Mouse (Mus musculus): Measurements from ENCODE around the gene Col28a1. TPM values are rescaled to one million over a fixed set of nuclear protein-coding genes. Genes with fewer than 3 reads are reported as not detected.

Col28a1 gene
- polyA plus RNA-seq, 1 experiment = 1.6 TPM

- TF ChIP-seq POLR2A (IDR thresholded peaks at IDR 0.05; ENCODE audit: low read depth, low read length) (no peak), CTCF (IDR thresholded peaks at IDR 0.05; ENCODE audit: borderline replicate concordance, insufficient read depth, low read length) (no peak)
- Histone ChIP-seq H3K4me3 (ENCODE audit: insufficient read depth, low read length) (no peak overlapping the region), H3K4me1 (ENCODE audit: control insufficient read depth, insufficient read depth, low read length) (no peaks in the 10 kb centered on the region), H3K27ac (ENCODE audit: insufficient read depth, low read length) (no peak overlapping the region)
Observed at GRCm38 (mm10) chr6:7965833-7966522, 226.4 kb downstream of the Col28a1 start.

GRCm38 (mm10) chr6:7962749-7963148 lies 229.7 kb downstream of the Col28a1 start:
- Histone ChIP-seq H3K4me1 (ENCODE audit: control insufficient read depth, insufficient read depth, low read length) (no peaks in the 10 kb centered on the region), H3K27ac (ENCODE audit: insufficient read depth, low read length) (no peak overlapping the region), H3K4me3 (ENCODE audit: insufficient read depth, low read length) (no peak overlapping the region)
- no peak for TF ChIP-seq POLR2A (IDR thresholded peaks at IDR 0.05; ENCODE audit: low read depth, low read length)
- no peak for TF ChIP-seq CTCF (IDR thresholded peaks at IDR 0.05; ENCODE audit: borderline replicate concordance, insufficient read depth, low read length)

- TF ChIP-seq POLR2A (IDR thresholded peaks at IDR 0.05; ENCODE audit: low read depth, low read length) (no peak), CTCF (IDR thresholded peaks at IDR 0.05; ENCODE audit: borderline replicate concordance, insufficient read depth, low read length) (no peak)
- peaks cover 2% of the 10 kb centered on the region; the same call in 1 of the 2 replicates for H3K4me1 ChIP-seq (ENCODE audit: control insufficient read depth, insufficient read depth, low read length)
- no peak overlapping the region for H3K4me3 ChIP-seq (ENCODE audit: insufficient read depth, low read length)
- no peak overlapping the region for H3K27ac ChIP-seq (ENCODE audit: insufficient read depth, low read length)
Observed at GRCm38 (mm10) chr6:7952208-7952607, 240.2 kb downstream of the Col28a1 start.

- peaks cover 2% of the 10 kb centered on the region; the same call in 1 of the 2 replicates for H3K4me1 ChIP-seq (ENCODE audit: control insufficient read depth, insufficient read depth, low read length)
- TF ChIP-seq CTCF (IDR thresholded peaks at IDR 0.05; ENCODE audit: borderline replicate concordance, insufficient read depth, low read length) = no peak
- TF ChIP-seq POLR2A (IDR thresholded peaks at IDR 0.05; ENCODE audit: low read depth, low read length) = no peak
- H3K27ac ChIP-seq (ENCODE audit: insufficient read depth, low read length) = no peak overlapping the region
- no peak overlapping the region for H3K4me3 ChIP-seq (ENCODE audit: insufficient read depth, low read length)
Observed at GRCm38 (mm10) chr6:7951778-7952177, 240.6 kb downstream of the Col28a1 start.

Other genes with a start within 250 kb of the Col28a1 start
- 20.2 and 23.8 TPM in 2 replicates for gene Mios, start 16.6 kb upstream of the Col28a1 start, polyA plus RNA-seq (2011; ENCODE audit: insufficient read length, low read depth, missing spikeins)
- gene Rpa3, start 66.6 kb upstream of the Col28a1 start, polyA plus RNA-seq (2011; ENCODE audit: insufficient read length, low read depth, missing spikeins) = 63.9 and 77.1 TPM in 2 replicates
- gene Umad1, start 66.7 kb upstream of the Col28a1 start, polyA plus RNA-seq (2011; ENCODE audit: insufficient read length, low read depth, missing spikeins) = 8.8 and 10.0 TPM in 2 replicates
- gene Gm45062, start 66.8 kb upstream of the Col28a1 start, polyA plus RNA-seq (2011; ENCODE audit: insufficient read length, low read depth, missing spikeins) = 5.1 and 5.4 TPM in 2 replicates

Measured in embryonic fibroblast, embryonic 13.5 days (primary cell).